Mouse (Mus musculus) ES-Bruce4 (cell line): ENCODE data around the gene Fgf13.

Experiments
- CTCF ChIP-seq: IDR thresholded peaks from one replicate; pipeline ENCODE4 v1.8.1; 2011; ENCODE audit warnings: low read depth, low read length
- EP300 ChIP-seq: IDR thresholded peaks from 2 replicates; pipeline ENCODE4 v1.6.1; 2011; ENCODE audit warnings: low read depth, low read length; ENCODE audit not compliant: insufficient read depth
- POLR2A ChIP-seq: IDR thresholded peaks from one replicate; pipeline ENCODE4 v1.8.1; 2011; ENCODE audit warnings: low read length; ENCODE audit not compliant: insufficient read depth

GRCm38 (mm10) chrX:59166763-59167162, 401.1 kb downstream of the Fgf13 start:
- TF ChIP-seq POLR2A (no peak), CTCF (no peak), EP300 (no peak)
